Mouse (Mus musculus) heart, adult 8-10 months (tissue): Measurements from ENCODE around the gene Rassf1. TPM values are rescaled to one million over a fixed set of nuclear protein-coding genes. Genes with fewer than 3 reads are reported as not detected.

Source experiments
- DNase-seq: peaks from one replicate; pipeline ENCODE4 v3.0.0; 2022; ENCODE audit warnings: low spot score
- total RNA-seq, 4 experiments: library from RNA; stranded (reverse); gene quantifications; 2 replicates each; pipeline ENCODE4 v1.2.4; 2022

Gene Rassf1
- total RNA-seq, 4 experiments from 2014 or later: 12.9 to 14.9 (median 14.4) TPM

- no peak for DNase-seq
These were observed 10.9 kb upstream of the Rassf1 start for GRCm38 (mm10) chr9:107540420-107540819.

- DNase-seq: no peak
These were observed 10.3 kb upstream of the Rassf1 start for GRCm38 (mm10) chr9:107541005-107541404.

- peak; percentile 94 for DNase-seq
These were observed 9.6 kb upstream of the Rassf1 start, which contains the start of the genes Cyb561d2 and Nprl2 for GRCm38 (mm10) chr9:107541474-107542351. Gene Cyb561d2 (minus strand): TSS chr9:107542193. Gene Nprl2 (plus strand): TSS chr9:107542226.

GRCm38 (mm10) chr9:107542352-107542686 lies 9.0 kb upstream of the Rassf1 start:
- no peak for DNase-seq

- no peak for DNase-seq
These were observed 8.6 kb upstream of the Rassf1 start for GRCm38 (mm10) chr9:107542721-107543120.

- DNase-seq: no peak
These were observed 8.1 kb upstream of the Rassf1 start for GRCm38 (mm10) chr9:107543299-107543698.

- no peak for DNase-seq
These were observed 7.1 kb upstream of the Rassf1 start for GRCm38 (mm10) chr9:107544196-107544700.

GRCm38 (mm10) chr9:107544729-107545128 lies 6.6 kb upstream of the Rassf1 start:
- DNase-seq: no peak

- no peak for DNase-seq
These were observed 6.2 kb upstream of the Rassf1 start for GRCm38 (mm10) chr9:107545199-107545598.

GRCm38 (mm10) chr9:107545602-107546001 lies 5.8 kb upstream of the Rassf1 start:
- DNase-seq: peak; percentile 74

- DNase-seq: peak; percentile 86
These were observed 4.3 kb upstream of the Rassf1 start, which contains the start of gene Zmynd10 for GRCm38 (mm10) chr9:107547026-107547425. Gene Zmynd10 (plus strand): TSS chr9:107547298.

GRCm38 (mm10) chr9:107547957-107548356 lies 3.4 kb upstream of the Rassf1 start:
- no peak for DNase-seq

- DNase-seq: no peak
These were observed 2.5 kb upstream of the Rassf1 start for GRCm38 (mm10) chr9:107548820-107549219.

- no peak for DNase-seq
These were observed 1.9 kb upstream of the Rassf1 start for GRCm38 (mm10) chr9:107549297-107550074.

- DNase-seq: no peak
These were observed 751 bp upstream of the Rassf1 start for GRCm38 (mm10) chr9:107550491-107551116.

- DNase-seq: no peak
These were observed 568 bp downstream of the Rassf1 start for GRCm38 (mm10) chr9:107551890-107552355.

GRCm38 (mm10) chr9:107552690-107553393 lies 1.5 kb downstream of the Rassf1 start:
- no peak for DNase-seq

- no peak for DNase-seq
These were observed 2.4 kb downstream of the Rassf1 start for GRCm38 (mm10) chr9:107553541-107554318.

- peak; percentile 92 for DNase-seq
These were observed 3.0 kb downstream of the Rassf1 start for GRCm38 (mm10) chr9:107554319-107554825.

GRCm38 (mm10) chr9:107555031-107555457 lies 3.7 kb downstream of the Rassf1 start:
- DNase-seq: peak; percentile 89
